Mouse (Mus musculus) intestine, embryonic 16.5 days (tissue): ENCODE results near the gene Nav3. TPM values are rescaled to one million over a fixed set of nuclear protein-coding genes. Genes with fewer than 3 reads are reported as not detected.

Experiments used
- ATAC-seq: fragments of 200-750 bp; cut with Nextera tagmentation; 2 replicates; pipeline ENCODE4 v1.8.0; 2017; ENCODE audit warnings: moderate TSS enrichment, moderate library complexity
- H3K27ac ChIP-seq: fragments of 300-500 bp; sonication (generic); 2 replicates; pipeline ENCODE4 v1.5.1; 2014; ENCODE audit warnings: mild to moderate bottlenecking, low read length
- H3K27me3 ChIP-seq: fragments of 300-500 bp; sonication (generic); replicated peaks from 2 replicates; pipeline ENCODE4 v1.6.1; 2014; ENCODE audit warnings: low read length, control low read depth, mixed read lengths; ENCODE audit not compliant: control insufficient read depth, insufficient read depth
- H3K36me3 ChIP-seq: fragments of 300-500 bp; sonication (generic); 2 replicates; pipeline ENCODE4 v1.6.1; 2014; ENCODE audit warnings: low read length, control low read depth; ENCODE audit not compliant: control insufficient read depth, insufficient read depth
- H3K4me1 ChIP-seq: fragments of 300-500 bp; sonication (generic); 2 replicates; pipeline ENCODE4 v1.6.1; 2014; ENCODE audit warnings: low read length, control low read depth, mixed read lengths; ENCODE audit not compliant: control insufficient read depth, insufficient read depth
- H3K4me2 ChIP-seq: fragments of 300-500 bp; sonication (generic); 2 replicates; pipeline ENCODE4 v1.6.1; 2014; ENCODE audit warnings: low read depth, low read length, control low read depth
- H3K4me3 ChIP-seq: fragments of 300-500 bp; sonication (generic); 2 replicates; pipeline ENCODE4 v1.5.1; 2014; ENCODE audit warnings: mild to moderate bottlenecking, low read length
- H3K9ac ChIP-seq: fragments of 300-500 bp; sonication (generic); 2 replicates; pipeline ENCODE4 v1.6.1; 2014; ENCODE audit warnings: low read depth, low read length
- H3K9me3 ChIP-seq: fragments of 300-500 bp; sonication (generic); 2 replicates; pipeline ENCODE4 v1.6.1; 2016; ENCODE audit warnings: low read length, control low read depth; ENCODE audit not compliant: control insufficient read depth
- WGBS: fragments of 180-500 bp; shearing (Covaris S2); extraction: QIAGEN DNeasy Blood & Tissue Kit; methylation state at CpG from one replicate; pipeline ENCODE4 v1.1.7; 2014; 5-methylcytosine and 5-hydroxymethylcytosine counted together
- polyA plus RNA-seq: library from polyadenylated mRNA; unstranded; fragments of >200 nt; fragmentation: Nextera tagmentation; extraction: Ambion mirVana; gene quantifications from 2 replicates; pipeline ENCODE4 v1.2.1, GENCODE M21; 2015

Gene Nav3
- polyA plus RNA-seq, 1 experiment from 2014 or later: 0.75 TPM

DNA sequence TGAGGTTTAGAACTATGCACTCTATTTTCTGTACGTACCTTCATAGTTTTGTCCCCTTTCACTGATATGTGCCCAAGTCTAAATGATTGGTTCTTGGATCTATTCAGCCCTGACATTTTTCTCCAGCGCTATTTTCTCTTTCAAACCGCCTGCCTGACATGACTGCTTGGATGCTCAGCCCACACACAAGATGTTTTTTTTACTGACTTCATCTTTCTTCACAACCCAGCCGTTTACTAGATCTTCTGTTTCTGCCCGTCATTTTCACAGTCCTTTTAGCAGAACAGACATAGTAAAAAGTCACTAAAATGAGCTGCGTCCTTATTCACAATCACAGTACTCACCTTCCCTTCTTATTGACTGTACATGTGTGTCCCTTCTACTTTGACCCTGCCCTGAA is 656.8 kb downstream of the Nav3 start:
- Histone ChIP-seq H3K27ac (no peak overlapping the region), H3K9me3 (no peaks in the 10 kb centered on the region), H3K27me3 (no peaks in the 10 kb centered on the region), H3K4me1 (no peaks in the 10 kb centered on the region), H3K4me3 (no peak overlapping the region), H3K4me2 (no peak overlapping the region), H3K36me3 (no peaks in the 10 kb centered on the region), H3K9ac (no peak overlapping the region)
- ATAC-seq: no peak
- 85% methylated on average over 6 of the region's 6 CpGs for WGBS

DNA sequence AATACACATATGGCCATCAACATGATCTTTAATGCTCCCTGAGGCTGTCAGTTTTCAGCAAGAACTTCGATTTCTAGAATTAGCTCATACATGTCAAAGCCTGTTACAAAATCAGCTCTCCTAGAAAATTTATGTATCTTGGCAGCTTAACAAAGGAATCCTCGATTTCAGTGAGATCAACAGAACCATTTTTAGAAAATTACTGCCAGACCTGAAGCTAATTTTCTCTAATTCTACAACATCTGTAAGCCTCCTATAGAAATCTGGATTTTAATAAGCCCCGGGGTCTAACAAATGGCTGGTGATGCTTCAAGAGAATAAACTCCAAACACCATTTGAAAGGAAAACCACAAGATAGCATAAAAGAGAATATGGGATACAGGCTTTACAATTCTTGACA is 659.0 kb downstream of the Nav3 start:
- Histone ChIP-seq H3K36me3 (no peaks in the 10 kb centered on the region), H3K27ac (no peak overlapping the region), H3K4me1 (no peaks in the 10 kb centered on the region), H3K9me3 (no peaks in the 10 kb centered on the region), H3K4me2 (no peak overlapping the region), H3K9ac (no peak overlapping the region), H3K27me3 (no peaks in the 10 kb centered on the region), H3K4me3 (no peak overlapping the region)
- 70% methylated on average over 3 of the region's 3 CpGs for WGBS
- no peak for ATAC-seq

DNA sequence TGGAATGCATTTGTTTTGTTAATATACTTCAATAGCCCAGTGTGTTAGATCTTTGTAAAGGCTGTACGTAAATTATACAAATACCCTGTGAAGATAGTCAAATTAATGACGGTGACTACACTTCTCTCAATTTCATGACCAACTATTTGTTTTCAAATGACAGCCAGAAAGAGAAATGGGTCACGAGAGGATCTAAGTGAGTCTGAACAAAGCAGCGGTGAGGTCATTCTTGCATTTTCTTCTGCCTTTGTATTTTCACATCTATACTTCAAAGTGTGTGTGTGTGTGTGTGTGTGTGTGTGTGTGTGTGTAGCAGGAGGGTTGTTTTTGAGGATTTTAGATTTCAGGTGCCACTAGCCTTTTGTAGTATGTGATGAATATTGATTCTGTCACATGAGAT is 662.5 kb downstream of the Nav3 start:
- no peaks in the 10 kb centered on the region for H3K36me3 ChIP-seq
- no peaks in the 10 kb centered on the region for H3K4me1 ChIP-seq
- no peak overlapping the region for H3K4me2 ChIP-seq
- no peaks in the 10 kb centered on the region for H3K9me3 ChIP-seq
- H3K4me3 ChIP-seq: no peak overlapping the region
- no peak for ATAC-seq
- WGBS: 76% methylated on average over 4 of the region's 4 CpGs
- no peak overlapping the region for H3K27ac ChIP-seq
- no peaks in the 10 kb centered on the region for H3K27me3 ChIP-seq
- H3K9ac ChIP-seq: no peak overlapping the region

DNA sequence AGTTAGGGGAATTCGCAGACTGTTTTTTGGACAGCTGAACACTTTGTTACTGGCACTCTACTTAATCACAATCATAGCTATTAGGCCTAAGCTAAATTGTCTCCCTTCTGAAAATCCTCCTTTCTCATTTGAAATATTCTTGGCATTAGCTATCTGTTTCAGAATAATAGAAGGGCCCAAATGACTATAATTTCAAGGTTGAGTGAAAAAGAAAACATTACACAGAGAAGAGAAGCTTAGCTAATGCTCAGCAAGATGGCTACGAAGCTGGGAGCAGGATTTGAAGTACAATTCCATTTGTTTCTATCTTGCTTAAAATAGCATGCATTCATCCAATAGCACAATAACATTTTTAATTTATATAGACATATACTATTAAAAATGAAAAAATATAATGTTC is 667.3 kb downstream of the Nav3 start:
- Histone ChIP-seq H3K4me2 (no peak overlapping the region), H3K27ac (no peak overlapping the region), H3K27me3 (no peaks in the 10 kb centered on the region), H3K36me3 (no peaks in the 10 kb centered on the region), H3K4me1 (no peaks in the 10 kb centered on the region), H3K9ac (no peak overlapping the region), H3K4me3 (no peak overlapping the region), H3K9me3 (no peaks in the 10 kb centered on the region)
- no peak for ATAC-seq
- 76% methylated on average over 2 of the region's 2 CpGs for WGBS

DNA sequence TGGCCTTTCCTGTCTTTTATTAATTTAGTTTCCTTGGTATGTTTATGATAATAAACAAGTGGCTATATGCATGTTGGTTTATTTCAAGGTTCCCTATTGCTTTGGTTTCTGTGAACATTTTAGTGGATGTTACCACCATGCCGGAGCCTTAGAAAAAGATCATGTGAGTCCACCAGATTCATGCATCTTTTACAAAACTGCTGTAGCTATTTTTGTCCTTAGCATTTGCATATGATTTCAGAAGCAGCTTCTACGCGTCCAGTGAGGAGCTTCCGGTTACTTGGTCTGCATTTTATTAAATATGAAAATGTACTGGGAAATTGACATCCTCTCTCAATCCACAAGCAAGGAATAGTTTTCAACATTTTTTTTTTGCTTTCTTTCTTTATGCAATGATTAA is 676.9 kb downstream of the Nav3 start:
- Histone ChIP-seq H3K4me3 (no peak overlapping the region), H3K9me3 (no peaks in the 10 kb centered on the region), H3K27ac (no peak overlapping the region), H3K4me2 (no peak overlapping the region), H3K4me1 (no peaks in the 10 kb centered on the region), H3K9ac (no peak overlapping the region), H3K36me3 (no peaks in the 10 kb centered on the region), H3K27me3 (no peaks in the 10 kb centered on the region)
- WGBS: 88% methylated on average over 4 of the region's 4 CpGs
- ATAC-seq: no peak

DNA sequence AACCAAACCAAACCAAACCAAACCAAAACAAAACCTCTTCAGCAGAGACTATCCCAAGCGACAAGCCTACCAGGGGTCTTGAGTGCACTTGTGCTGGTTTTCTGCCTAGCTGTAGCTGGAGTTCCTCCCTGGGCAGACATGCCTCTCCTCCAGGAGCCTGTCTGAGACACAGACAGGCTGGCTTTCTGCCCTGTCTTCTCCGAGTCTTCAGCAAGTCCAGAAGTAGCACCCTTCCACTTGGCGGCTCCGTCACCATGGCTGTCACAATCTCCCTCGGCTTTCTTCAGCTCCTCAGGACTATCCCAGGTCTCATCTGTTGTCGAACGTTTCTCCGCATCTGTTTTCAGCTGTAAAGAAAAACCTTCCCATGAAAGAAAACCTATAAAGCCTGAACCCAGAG is 686.9 kb downstream of the Nav3 start:
- no peak for ATAC-seq
- no peak overlapping the region for H3K27ac ChIP-seq

DNA sequence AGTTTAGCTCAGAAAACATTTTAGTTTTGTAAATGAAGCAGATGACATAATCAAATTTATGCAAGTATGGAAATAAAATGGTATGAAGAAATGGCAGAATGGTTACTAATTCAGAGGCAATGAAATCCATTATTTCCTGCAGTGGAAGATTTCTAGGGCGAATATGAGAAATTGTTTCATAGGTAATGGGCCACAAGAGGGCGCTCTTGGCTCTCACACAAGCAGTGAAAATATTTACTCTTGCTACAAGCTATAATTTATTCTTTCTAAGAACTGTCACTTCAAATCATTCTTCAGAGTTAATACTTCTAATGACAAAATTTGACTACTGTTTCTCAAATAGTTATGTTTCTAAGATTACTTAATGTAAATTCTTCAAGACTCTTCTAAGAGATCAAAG is 690.4 kb downstream of the Nav3 start:
- Histone ChIP-seq H3K9ac (no peak overlapping the region), H3K9me3 (no peaks in the 10 kb centered on the region), H3K4me2 (no peak overlapping the region), H3K36me3 (no peaks in the 10 kb centered on the region), H3K4me3 (no peak overlapping the region), H3K4me1 (no peaks in the 10 kb centered on the region), H3K27ac (no peak overlapping the region), H3K27me3 (no peaks in the 10 kb centered on the region)
- 11% methylated on average over 2 of the region's 2 CpGs for WGBS
- ATAC-seq: no peak

More for the DNA sequence above, 686.9 kb downstream of the Nav3 start:
- H3K4me1 ChIP-seq: no peaks in the 10 kb centered on the region
- WGBS: 86% methylated on average over 8 of the region's 8 CpGs
- H3K9me3 ChIP-seq: no peaks in the 10 kb centered on the region
- no peaks in the 10 kb centered on the region for H3K27me3 ChIP-seq
- H3K36me3 ChIP-seq: no peaks in the 10 kb centered on the region
- H3K9ac ChIP-seq: no peak overlapping the region
- H3K4me2 ChIP-seq: no peak overlapping the region
- H3K4me3 ChIP-seq: no peak overlapping the region

DNA sequence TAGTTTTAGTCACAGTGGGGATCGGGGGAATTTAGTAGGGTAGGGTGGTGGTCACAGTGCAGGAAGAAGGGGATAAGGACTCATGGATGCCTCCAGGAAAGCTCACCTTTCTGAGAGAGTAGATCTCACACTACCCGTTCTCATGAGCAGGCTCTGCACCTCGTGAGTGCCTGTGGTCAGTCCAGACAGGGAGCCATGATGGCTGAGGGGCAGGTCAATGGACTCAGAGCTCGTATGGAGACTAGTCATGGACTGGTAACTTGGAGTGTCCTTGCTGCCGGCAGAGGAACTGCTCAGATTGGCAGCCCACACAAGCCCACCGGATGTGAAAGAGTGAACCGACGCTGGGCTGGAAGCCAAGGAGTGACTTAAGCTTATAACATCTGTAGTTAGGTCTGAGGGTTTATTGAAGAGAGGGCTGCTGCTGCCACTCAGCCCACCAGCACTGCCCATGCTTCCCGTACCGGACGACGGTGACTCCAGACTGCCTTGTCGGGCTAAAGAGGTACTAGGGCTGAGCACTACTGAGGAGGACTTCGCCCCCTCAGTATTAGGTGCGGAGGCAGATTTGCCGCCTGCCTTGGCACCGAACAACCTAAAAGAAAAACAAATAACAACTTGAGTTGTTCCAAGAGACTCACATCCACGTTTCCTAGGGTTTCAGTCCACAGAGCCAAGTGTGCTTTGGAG is 691.4 kb downstream of the Nav3 start:
- H3K27ac ChIP-seq: no peak overlapping the region
- no peak for ATAC-seq

DNA sequence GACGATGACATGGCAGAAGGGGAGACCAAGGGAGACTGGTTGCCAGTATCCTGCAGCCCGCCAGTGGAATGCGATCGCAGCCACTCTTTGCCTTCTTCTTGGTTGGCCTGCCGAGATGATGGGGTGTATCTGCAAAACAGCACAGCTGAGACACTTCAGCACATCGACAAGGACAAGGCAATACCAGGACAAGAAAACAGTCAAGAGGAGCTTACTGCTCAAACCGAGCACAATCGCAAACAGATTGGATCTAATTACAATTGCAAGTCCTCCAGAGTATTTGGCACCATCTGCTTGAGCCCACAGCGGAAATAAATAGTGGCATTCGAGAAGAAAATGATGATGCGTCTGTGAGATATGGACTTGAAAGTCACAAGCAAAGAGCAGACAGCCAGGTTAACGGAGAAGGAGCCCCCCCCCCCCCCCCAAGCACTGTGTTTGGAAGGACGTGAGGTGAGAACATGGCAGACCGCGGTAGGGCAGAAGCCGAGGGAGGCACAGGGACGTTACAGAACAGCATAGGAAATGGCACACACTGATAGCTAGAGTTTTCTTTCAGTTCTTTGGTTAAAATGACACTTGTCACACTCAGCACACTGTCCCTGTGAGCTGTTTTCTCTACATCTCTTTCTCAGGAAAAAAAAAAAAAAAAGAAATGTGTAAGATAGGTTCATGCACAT is 696.9 kb downstream of the Nav3 start:
- no peak overlapping the region for H3K9ac ChIP-seq
- no peaks in the 10 kb centered on the region for H3K4me1 ChIP-seq
- ATAC-seq: no peak
- no peak overlapping the region for H3K27ac ChIP-seq
- WGBS: 74% methylated on average over 17 of the region's 17 CpGs
- H3K27me3 ChIP-seq: no peaks in the 10 kb centered on the region
- H3K36me3 ChIP-seq: no peaks in the 10 kb centered on the region
- H3K4me3 ChIP-seq: no peak overlapping the region
- no peak overlapping the region for H3K4me2 ChIP-seq
- no peaks in the 10 kb centered on the region for H3K9me3 ChIP-seq

More for the DNA sequence above, 691.4 kb downstream of the Nav3 start:
- WGBS: 79% methylated on average over 18 of the region's 18 CpGs
- no peak overlapping the region for H3K4me3 ChIP-seq
- no peaks in the 10 kb centered on the region for H3K9me3 ChIP-seq
- H3K9ac ChIP-seq: no peak overlapping the region
- H3K36me3 ChIP-seq: no peaks in the 10 kb centered on the region
- no peaks in the 10 kb centered on the region for H3K27me3 ChIP-seq
- H3K4me1 ChIP-seq: no peaks in the 10 kb centered on the region
- no peak overlapping the region for H3K4me2 ChIP-seq

DNA sequence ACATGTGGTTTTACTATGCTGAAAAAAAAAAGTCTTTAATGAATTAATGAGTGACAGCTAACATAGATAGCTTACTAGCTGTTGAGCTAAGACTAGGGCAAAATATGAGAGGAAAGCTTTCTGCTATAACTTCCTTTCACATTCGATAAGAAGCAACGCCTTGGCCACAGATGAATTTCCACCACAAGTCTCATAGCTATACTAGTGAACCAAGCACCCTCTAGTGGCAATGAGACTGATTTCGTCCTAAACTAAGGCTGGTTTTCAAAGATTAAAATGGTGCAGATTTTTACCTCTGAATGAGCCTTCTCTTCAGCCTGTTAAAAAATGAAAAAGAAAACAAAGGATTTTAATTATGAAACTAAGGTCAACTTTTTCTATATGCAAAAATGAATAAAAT is 709.1 kb downstream of the Nav3 start:
- WGBS: 34% methylated on average over 3 of the region's 3 CpGs
- Histone ChIP-seq H3K36me3 (no peaks in the 10 kb centered on the region), H3K27ac (no peak overlapping the region), H3K9me3 (no peaks in the 10 kb centered on the region), H3K4me3 (no peak overlapping the region), H3K4me2 (no peak overlapping the region), H3K27me3 (no peaks in the 10 kb centered on the region), H3K4me1 (no peaks in the 10 kb centered on the region), H3K9ac (no peak overlapping the region)
- ATAC-seq: no peak
